Mouse (Mus musculus) heart, embryonic 16.5 days (tissue): ENCODE measurements at regions not wholly inside any gene's neighbourhood (a gene's known extent, or its start where the extent isn't known, plus 50 kb on each side); places are given as distances from the start of the nearest gene placed in this dataset.
"Not testable (repeated sequence)": the region's sequence is repeated elsewhere in the genome, so short reads cannot be mapped to it uniquely, and the experiment has no call there.

Experiments used
- ATAC-seq: fragments of 200-750 bp; cut with Nextera tagmentation; replicated peaks from 2 replicates; pipeline ENCODE4 v1.8.0; 2017; ENCODE audit warnings: moderate number of reproducible peaks; ENCODE audit not compliant: insufficient read depth, low FRiP score; ENCODE audit errors: extremely low read depth
- H3K27ac ChIP-seq: fragments of 300-500 bp; sonication (generic); 2 replicates; pipeline ENCODE4 v1.5.1; 2014; ENCODE audit warnings: mild to moderate bottlenecking, low read length, control low read depth, moderate library complexity
- H3K27me3 ChIP-seq: fragments of 300-500 bp; sonication (generic); 2 replicates; pipeline ENCODE4 v1.6.1; 2014; ENCODE audit warnings: low read length, mixed read lengths; ENCODE audit not compliant: control insufficient read depth, insufficient read depth
- H3K36me3 ChIP-seq: fragments of 300-500 bp; sonication (generic); 2 replicates; pipeline ENCODE4 v1.6.1; 2014; ENCODE audit not compliant: control insufficient read depth, insufficient read depth
- H3K4me1 ChIP-seq: fragments of 300-500 bp; sonication (generic); 2 replicates; pipeline ENCODE4 v1.6.1; 2014; ENCODE audit warnings: low read length, mixed read lengths; ENCODE audit not compliant: control insufficient read depth, insufficient read depth
- H3K4me2 ChIP-seq: fragments of 300-500 bp; sonication (generic); 2 replicates; pipeline ENCODE4 v1.6.1; 2014; ENCODE audit warnings: low read depth, mild to moderate bottlenecking, control low read depth, low read length
- H3K4me3 ChIP-seq: fragments of 300-500 bp; sonication (generic); 2 replicates; pipeline ENCODE4 v1.5.1; 2014; ENCODE audit warnings: mild to moderate bottlenecking, control low read depth, low read length
- H3K9ac ChIP-seq: fragments of 300-500 bp; sonication (generic); 2 replicates; pipeline ENCODE4 v1.6.1; 2014; ENCODE audit warnings: low read length, control low read depth
- H3K9me3 ChIP-seq: fragments of 300-500 bp; sonication (generic); replicated peaks from 2 replicates; pipeline ENCODE4 v1.6.1; 2016; ENCODE audit warnings: low read length; ENCODE audit not compliant: control insufficient read depth
- WGBS: fragments of 180-500 bp; shearing (Covaris S2); extraction: QIAGEN DNeasy Blood & Tissue Kit; methylation state at CpG from one replicate; pipeline ENCODE4 v1.1.7; 2014; 5-methylcytosine and 5-hydroxymethylcytosine counted together

DNA sequence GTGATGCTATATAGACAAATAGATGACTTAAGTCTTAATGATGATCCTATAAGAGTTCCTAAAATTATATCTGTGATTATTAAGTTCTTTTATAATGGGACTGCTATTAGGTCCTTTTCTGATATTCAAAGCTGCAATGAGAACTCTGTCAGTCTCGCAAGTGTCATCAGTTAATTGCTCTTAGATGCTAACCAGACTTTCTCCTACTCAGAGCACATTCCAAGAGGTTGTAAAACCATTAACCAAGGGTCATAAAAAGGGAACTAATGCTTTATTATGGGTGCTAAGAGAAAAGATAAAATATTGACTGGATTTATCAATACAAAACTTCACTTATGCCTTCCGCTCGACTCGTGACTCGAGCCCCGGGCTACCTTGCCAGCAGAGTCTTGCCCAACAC lies 66.3 kb upstream of the Cwc22 start:
- not testable (repeated sequence) for H3K9me3 ChIP-seq, H3K4me2 ChIP-seq, H3K4me1 ChIP-seq, ATAC-seq, H3K27me3 ChIP-seq, H3K36me3 ChIP-seq, H3K27ac ChIP-seq, H3K9ac ChIP-seq, H3K4me3 ChIP-seq
- 92% methylated on average over 6 of the region's 6 CpGs for WGBS

DNA sequence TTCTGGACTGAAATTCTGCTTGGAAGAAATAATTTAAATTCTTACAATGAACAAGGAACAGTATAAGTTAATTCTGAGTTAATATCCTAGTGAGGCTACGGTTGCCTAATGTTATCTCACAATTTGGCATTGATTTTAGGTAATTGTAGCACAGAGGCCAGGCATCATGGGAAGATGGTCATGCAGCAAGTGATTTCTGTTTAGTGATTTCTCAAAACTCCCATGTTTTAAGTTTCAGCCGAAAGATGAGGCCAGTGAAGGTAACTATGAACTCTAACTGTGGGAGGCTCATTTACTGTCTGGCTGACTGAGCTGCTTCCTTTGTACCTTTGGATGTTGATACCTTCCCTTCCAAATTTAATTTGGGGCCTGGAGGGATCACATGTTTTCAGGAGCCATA lies 65.6 kb upstream of the Cwc22 start:
- Histone ChIP-seq H3K9me3 (no peaks in the 10 kb centered on the region), H3K4me3 (no peak overlapping the region), H3K27ac (no peak overlapping the region), H3K9ac (no peak overlapping the region), H3K4me2 (no peak overlapping the region), H3K36me3 (no peaks in the 10 kb centered on the region), H3K4me1 (no peaks in the 10 kb centered on the region), H3K27me3 (no peaks in the 10 kb centered on the region)
- no peak for ATAC-seq
- 76% methylated on average over 2 of the region's 2 CpGs for WGBS

DNA sequence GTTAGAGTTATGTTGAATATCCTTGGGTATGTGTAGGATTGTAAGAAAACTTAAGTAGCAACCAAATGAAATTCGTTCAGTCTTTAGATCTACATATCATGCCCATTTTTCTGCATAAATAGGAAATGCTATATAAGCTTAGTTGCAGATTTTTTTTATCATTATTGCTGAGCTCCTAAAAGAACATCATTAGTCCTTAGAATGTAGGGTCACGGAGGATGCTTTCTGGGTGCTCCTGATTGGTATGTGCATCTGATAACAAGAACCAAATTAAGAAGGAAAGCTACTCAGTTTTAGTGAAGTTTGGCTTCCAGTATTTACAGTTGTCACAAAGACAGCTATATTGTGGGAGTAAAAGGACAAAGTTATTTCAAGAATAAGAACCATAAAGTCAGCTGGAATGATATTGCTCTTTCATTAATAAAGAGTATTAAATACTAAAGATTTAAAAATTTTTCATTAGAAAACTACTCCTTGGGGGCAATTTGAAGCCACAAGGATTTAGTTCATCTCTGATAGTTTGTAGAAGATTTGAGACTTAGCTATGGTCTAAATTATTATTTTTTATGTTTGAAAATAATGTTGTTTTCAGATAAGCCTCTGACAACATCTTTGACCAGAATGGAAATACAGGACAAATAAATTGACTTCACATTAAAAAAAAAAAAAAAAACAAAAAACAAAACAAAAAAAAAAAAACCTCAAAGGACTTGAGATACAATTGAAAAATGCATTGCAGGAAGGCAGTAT lies 65.1 kb upstream of the Cwc22 start:
- no peaks in the 10 kb centered on the region for H3K9me3 ChIP-seq
- no peaks in the 10 kb centered on the region for H3K36me3 ChIP-seq
- no peak overlapping the region for H3K27ac ChIP-seq
- no peak overlapping the region for H3K9ac ChIP-seq
- 77% methylated on average over 2 of the region's 2 CpGs for WGBS
- no peaks in the 10 kb centered on the region for H3K27me3 ChIP-seq
- no peaks in the 10 kb centered on the region for H3K4me1 ChIP-seq
- H3K4me3 ChIP-seq, result no peak overlapping the region
- ATAC-seq, result no peak
- H3K4me2 ChIP-seq, result no peak overlapping the region

DNA sequence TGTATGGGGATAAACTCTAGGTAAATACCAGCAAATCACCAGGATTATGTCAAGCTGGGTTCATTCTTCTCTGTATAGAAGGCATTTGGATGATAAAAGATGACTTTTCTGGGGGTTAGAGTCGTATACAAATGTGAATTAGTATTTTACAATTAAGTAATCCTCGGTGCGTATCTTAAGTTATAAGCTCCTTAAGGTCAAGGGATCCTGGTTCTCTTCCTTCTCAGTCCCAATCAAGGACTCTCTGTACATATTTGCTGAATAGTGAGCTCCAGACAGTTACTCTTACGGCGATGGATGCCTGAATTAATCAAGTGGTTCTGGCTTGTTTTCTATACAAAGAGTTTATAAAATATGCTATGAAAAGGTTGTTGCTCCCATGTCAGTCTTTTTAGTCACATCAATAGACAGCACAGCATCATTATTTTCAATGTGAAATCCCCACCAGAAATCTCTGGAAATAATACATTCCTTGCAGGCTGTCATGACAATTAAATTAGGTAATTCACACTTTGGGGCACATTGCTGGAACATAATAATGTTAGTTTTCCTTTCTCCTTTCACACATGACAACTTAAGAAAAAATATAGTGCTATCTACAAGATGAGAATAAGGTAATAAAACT lies 64.0 kb upstream of the Cwc22 start:
- Histone ChIP-seq H3K9ac (no peak overlapping the region), H3K4me1 (no peaks in the 10 kb centered on the region), H3K9me3 (no peaks in the 10 kb centered on the region), H3K36me3 (no peaks in the 10 kb centered on the region), H3K27me3 (no peaks in the 10 kb centered on the region), H3K4me2 (no peak overlapping the region), H3K27ac (no peak overlapping the region), H3K4me3 (no peak overlapping the region)
- 81% methylated on average over 5 of the region's 5 CpGs for whole genome bisulfite sequencing
- no peak for ATAC-seq

DNA sequence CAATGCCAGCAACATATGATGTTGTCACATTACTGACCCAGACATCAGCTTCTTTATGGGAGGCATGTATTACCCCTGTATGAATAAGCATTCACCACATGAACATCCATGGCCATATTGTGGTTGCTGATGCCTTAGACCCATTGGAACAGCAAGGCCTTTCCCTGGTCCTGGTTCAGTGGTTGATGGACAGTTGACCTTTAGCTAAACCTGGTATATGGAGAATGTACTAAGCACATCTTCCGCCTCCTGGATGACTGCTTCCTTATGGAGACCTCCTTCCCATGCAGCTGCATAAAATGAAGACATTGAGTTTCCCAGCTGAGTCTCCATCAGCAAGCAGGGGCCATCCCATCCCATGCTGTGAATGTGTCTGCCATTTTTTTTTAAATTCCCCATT lies 61.9 kb upstream of the Cwc22 start:
- Histone ChIP-seq H3K9me3 (no peaks in the 10 kb centered on the region), H3K27ac (no peak overlapping the region), H3K4me3 (no peak overlapping the region), H3K9ac (no peak overlapping the region), H3K36me3 (no peaks in the 10 kb centered on the region), H3K4me1 (no peaks in the 10 kb centered on the region), H3K4me2 (no peak overlapping the region), H3K27me3 (no peaks in the 10 kb centered on the region)
- 88% methylated on average over 1 of the region's 1 CpGs for WGBS
- no peak for ATAC-seq

DNA sequence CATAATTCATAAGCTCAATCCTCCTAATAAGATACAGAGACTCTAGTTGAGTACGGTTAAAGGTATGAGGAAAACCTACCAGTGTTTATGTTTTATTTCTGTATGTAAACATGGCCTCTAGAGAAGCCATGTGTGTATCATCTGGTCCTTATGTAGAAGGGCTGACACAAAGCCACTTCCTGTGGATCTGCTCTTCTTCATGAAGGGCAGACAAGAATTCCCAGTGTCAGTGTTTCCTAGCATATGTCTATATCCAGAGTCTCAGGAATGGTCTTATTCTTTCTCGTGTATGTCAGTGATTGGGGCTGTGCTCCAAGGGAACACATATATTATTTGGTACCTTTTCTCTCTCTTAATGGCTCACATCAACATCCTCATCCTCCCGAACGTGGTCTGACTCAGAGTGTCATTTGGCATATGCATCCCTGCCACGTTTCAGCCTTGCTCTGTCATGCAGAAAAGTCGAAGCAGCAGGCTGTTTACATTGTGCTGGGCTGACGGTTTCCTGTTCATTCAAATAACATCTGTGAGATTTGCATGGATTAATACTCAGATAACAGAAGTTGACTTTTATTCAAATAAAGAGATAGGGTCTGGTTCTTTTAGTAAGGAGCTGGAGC lies 59.3 kb upstream of the Cwc22 start:
- no peaks in the 10 kb centered on the region for H3K27me3 ChIP-seq
- no peak for ATAC-seq
- H3K4me3 ChIP-seq, result no peak overlapping the region
- H3K9me3 ChIP-seq, result no peaks in the 10 kb centered on the region
- H3K27ac ChIP-seq, result no peak overlapping the region
- no peaks in the 10 kb centered on the region for H3K4me1 ChIP-seq
- H3K36me3 ChIP-seq, result no peaks in the 10 kb centered on the region
- no peak overlapping the region for H3K9ac ChIP-seq
- H3K4me2 ChIP-seq, result no peak overlapping the region
- 55% methylated on average over 7 of the region's 7 CpGs for WGBS

DNA sequence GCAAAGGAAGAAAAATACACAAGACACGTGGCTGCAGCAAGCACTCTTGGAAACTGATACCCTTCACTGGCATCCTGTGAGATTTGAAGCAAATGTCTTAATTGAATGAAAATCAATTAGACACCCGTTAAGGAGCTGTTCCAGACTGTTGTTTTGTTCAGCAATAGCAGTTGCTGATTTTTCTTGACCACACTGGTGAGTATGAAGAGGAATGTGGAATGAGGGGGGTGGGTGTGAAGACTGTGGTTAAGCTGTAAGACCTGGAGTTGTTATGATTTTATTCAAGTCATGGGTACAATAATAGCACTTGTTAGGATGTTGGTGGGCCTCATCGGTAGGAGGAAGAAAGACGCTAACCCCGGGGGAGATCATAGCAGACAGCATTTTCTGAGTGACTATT lies 58.3 kb upstream of the Cwc22 start:
- H3K4me2 ChIP-seq, result no peak overlapping the region

More for the DNA sequence above, 58.3 kb upstream of the Cwc22 start:
- no peaks in the 10 kb centered on the region for H3K27me3 ChIP-seq
- no peak overlapping the region for H3K9ac ChIP-seq
- ATAC-seq, result no peak
- no peaks in the 10 kb centered on the region for H3K36me3 ChIP-seq
- no peaks in the 10 kb centered on the region for H3K4me1 ChIP-seq
- H3K9me3 ChIP-seq, result no peaks in the 10 kb centered on the region
- 69% methylated on average over 5 of the region's 5 CpGs for WGBS
- no peak overlapping the region for H3K4me3 ChIP-seq
- H3K27ac ChIP-seq, result no peak overlapping the region
